Mouse (Mus musculus) embryonic fibroblast, embryonic 13.5 days (primary cell): Measurements from ENCODE around the gene E2f4. TPM values are rescaled to one million over a fixed set of nuclear protein-coding genes. Genes with fewer than 3 reads are reported as not detected.

Experiments used
- H3K27ac ChIP-seq: 2 replicates; pipeline ENCODE4 v1.5.1; 2012; ENCODE audit warnings: low read length, control low read depth, inconsistent platforms; ENCODE audit not compliant: insufficient read depth
- H3K4me1 ChIP-seq: 2 replicates; pipeline ENCODE4 v1.6.1; 2011; ENCODE audit warnings: low read length; ENCODE audit not compliant: control insufficient read depth, insufficient read depth
- H3K4me3 ChIP-seq: 2 replicates; pipeline ENCODE4 v1.5.1; 2011; ENCODE audit warnings: mild to moderate bottlenecking, control low read depth, low read length; ENCODE audit not compliant: insufficient read depth
- CTCF ChIP-seq: IDR thresholded peaks from 2 replicates; pipeline ENCODE4 v1.5.1; 2011; ENCODE audit warnings: mild to moderate bottlenecking, control low read depth, low read length, moderate library complexity, borderline replicate concordance; ENCODE audit not compliant: insufficient read depth
- POLR2A ChIP-seq: IDR thresholded peaks from 2 replicates; pipeline ENCODE4 v1.6.1; 2011; ENCODE audit warnings: low read depth, mild to moderate bottlenecking, control low read depth, low read length, moderate library complexity
- polyA plus RNA-seq: library from polyadenylated mRNA; stranded (reverse); fragments of >200 nt; gene quantifications from 2 replicates; pipeline ENCODE4 v1.2.4, GENCODE M21; 2011; ENCODE audit warnings: low read depth; ENCODE audit not compliant: missing spikeins, insufficient read length

E2f4 gene
- polyA plus RNA-seq, 1 experiment: 42.6 TPM

GRCm38 (mm10) chr8:105269075-105269458, 28.4 kb upstream of the E2f4 start:
- no peaks in the 10 kb centered on the region for H3K4me1 ChIP-seq
- H3K27ac ChIP-seq: peak overlapping the region; percentile 12; the same call in 1 of the 2 replicates
- H3K4me3 ChIP-seq: peak overlapping the region; percentile 23
- TF ChIP-seq POLR2A: no peak
- no peak for TF ChIP-seq CTCF

DNA sequence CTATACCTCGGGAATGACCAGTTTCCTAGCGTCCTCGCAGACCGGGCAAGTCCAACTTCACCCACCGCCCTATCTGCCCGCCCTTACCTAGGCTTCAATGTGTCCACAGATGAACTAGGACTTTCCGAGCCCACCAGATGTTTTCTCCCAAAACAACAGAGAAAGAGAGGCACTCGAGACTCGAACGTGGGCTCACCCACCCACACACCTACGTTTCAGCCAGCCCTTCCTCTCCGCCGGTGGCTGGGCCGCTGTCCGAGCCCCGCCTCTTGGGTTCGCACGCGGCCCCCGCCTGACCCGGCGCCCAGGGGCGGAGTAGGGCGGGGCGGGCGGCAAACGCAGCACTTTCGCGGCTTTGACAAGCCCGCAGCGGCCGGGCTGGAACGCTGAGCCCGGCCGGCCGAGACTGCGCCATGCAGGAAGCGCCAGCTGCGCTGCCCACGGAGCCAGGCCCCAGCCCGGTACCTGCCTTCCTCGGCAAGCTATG, 28.0 kb upstream of the E2f4 start, which contains the start of gene Hsf4:
TSS of gene Hsf4 (plus strand) at position 341 of the 487 bp plus-strand sequence.
- no peaks in the 10 kb centered on the region for H3K4me1 ChIP-seq
- no peak for TF ChIP-seq CTCF
- TF ChIP-seq POLR2A: peak; percentile 43
- peak within 1 kb of the TSS; percentile 23 for H3K4me3 ChIP-seq
- peak within 1 kb of the TSS; percentile 12; the same call in 1 of the 2 replicates for H3K27ac ChIP-seq

DNA sequence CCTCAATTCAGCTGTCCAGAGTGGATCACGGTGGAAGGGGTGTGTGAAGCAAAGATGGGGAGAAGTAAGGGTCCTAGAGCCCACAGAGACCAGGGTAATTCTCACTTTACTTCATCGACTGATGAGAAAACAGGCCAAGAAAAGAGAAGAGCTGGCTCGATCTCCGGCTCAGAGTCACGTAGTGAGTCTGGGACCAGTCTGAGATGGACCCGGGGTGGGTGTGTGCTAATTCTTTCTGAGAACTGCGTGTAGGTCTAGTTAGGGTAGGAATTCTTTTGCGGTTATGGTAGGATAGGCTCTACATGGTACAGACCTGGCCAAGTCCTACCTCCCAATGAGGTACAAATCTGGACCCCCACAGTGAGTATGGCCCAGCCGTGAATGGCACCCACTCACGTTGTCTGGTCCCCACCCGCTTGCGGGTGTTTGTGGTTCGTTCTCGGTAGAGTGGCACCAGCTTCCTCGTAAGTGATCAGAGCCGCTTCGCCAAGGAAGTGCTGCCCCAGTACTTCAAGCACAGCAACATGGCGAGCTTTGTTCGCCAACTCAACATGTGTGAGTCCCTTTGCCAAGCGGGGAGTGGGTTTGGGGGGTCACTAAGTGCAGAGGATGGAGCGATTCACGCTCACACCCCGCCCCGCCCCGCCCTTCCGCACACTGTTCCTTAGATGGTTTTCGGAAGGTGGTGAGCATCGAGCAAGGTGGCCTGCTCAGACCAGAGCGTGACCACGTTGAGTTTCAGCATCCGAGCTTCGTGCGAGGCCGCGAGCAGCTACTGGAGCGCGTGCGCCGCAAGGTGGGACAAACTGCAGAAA, 27.2 kb upstream of the E2f4 start:
- TF ChIP-seq POLR2A (no peak), CTCF (no peak)
- Histone ChIP-seq H3K4me3 (0 out of 2 replicates have a peak overlapping the region, but pooled peaks have one; percentile 17), H3K4me1 (no peaks in the 10 kb centered on the region)

GRCm38 (mm10) chr8:105270916-105271186, 26.6 kb upstream of the E2f4 start:
- H3K27ac ChIP-seq: no peak overlapping the region
- no peak overlapping the region for H3K4me3 ChIP-seq
- no peak for TF ChIP-seq POLR2A
- TF ChIP-seq CTCF: no peak
- no peaks in the 10 kb centered on the region for H3K4me1 ChIP-seq

More for the DNA sequence above, 27.2 kb upstream of the E2f4 start:
- no peak overlapping the region for H3K27ac ChIP-seq

DNA sequence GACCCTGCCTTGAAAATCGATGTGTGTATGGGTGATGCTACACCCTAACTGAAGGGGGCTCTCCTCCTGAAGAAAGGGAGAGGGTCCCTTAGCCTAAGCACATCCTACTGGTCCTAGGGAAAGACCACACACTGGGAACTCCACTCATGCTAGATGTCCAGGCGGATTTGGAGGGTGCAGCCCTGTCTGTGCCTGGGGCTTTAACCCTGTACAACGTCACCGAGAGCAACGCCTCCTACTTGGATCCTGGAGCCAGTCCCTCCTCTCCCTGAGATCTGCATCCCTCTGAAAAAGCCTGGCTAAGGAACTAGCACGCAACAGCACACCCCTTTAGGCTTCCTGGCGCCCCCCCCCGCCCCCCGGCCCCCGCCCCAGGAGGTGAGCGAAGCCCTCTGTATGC, 22.1 kb upstream of the E2f4 start:
- Histone ChIP-seq H3K4me1 (no peaks in the 10 kb centered on the region), H3K4me3 (no peak overlapping the region), H3K27ac (no peak overlapping the region)
- TF ChIP-seq CTCF (no peak), POLR2A (no peak)

DNA sequence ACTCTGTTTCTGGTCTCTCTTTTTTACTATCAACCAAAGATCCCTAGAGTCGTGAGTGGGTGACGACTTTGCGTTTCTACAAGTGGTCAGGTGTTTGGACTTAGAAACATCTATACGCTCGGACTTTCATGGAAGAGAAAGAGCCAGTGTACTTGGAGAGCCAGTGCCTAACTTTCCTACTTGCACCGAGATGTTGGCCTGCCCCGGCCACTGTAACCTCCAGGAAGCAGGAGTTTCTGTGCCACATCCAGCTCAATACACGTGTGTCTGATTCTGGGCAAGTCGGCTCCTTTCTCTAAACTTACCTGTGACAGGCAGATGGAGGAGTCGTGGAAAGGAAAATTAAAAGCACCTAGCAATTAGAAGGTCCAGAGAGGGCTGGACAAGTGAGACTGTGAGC, 21.6 kb upstream of the E2f4 start, which contains the start of gene Nol3:
TSS of gene Nol3 (plus strand) at position 301 of the 400 bp plus-strand sequence.
- peak within 1 kb of the TSS; percentile 13; the same call in 1 of the 2 replicates for H3K4me3 ChIP-seq
- H3K27ac ChIP-seq: no peak within 1 kb of the TSS
- H3K4me1 ChIP-seq: no peaks in the 10 kb centered on the region
- TF ChIP-seq CTCF: no peak
- TF ChIP-seq POLR2A: no peak

GRCm38 (mm10) chr8:105276292-105277120, 21.0 kb upstream of the E2f4 start:
- H3K4me1 ChIP-seq: no peaks in the 10 kb centered on the region
- H3K27ac ChIP-seq: no peak overlapping the region
- TF ChIP-seq CTCF (no peak), POLR2A (peak; percentile 58)
- H3K4me3 ChIP-seq: peak overlapping the region; percentile 13; the same call in 1 of the 2 replicates

- no peak overlapping the region for H3K4me3 ChIP-seq
- H3K4me1 ChIP-seq: no peaks in the 10 kb centered on the region
- no peak overlapping the region for H3K27ac ChIP-seq
- TF ChIP-seq CTCF: no peak
These were observed 18.5 kb upstream of the E2f4 start for GRCm38 (mm10) chr8:105278911-105279334.

- H3K4me1 ChIP-seq: no peaks in the 10 kb centered on the region
- TF ChIP-seq POLR2A (no peak), CTCF (no peak)
- no peak overlapping the region for H3K27ac ChIP-seq
- H3K4me3 ChIP-seq: no peak overlapping the region
These were observed 16.9 kb upstream of the E2f4 start for GRCm38 (mm10) chr8:105280567-105280966.
